In genomic region chr1:184983751-184984150, GRCm38 (mm10) we compare ENCODE assay signal across 13 mouse cellular contexts. TPM values are rescaled to one million over a fixed set of nuclear protein-coding genes. Genes with fewer than 3 reads are reported as not detected.
"Had no signal": no experiment of that assay in that cellular context is flagged by ENCODE, and none has a peak within 500 bp of the region (broad histone marks: within the 10 kb centered on the region; RNA-seq: fewer than 3 reads in every experiment).

No protein-coding gene starts in this region.

- H3K27me3 ChIP-seq: liver, embryonic 15.5 days; midbrain, embryonic 13.5 days had no signal

- H3K27ac ChIP-seq: left cerebral cortex, adult 2 months; limb, embryonic 10.5 days; liver, embryonic 15.5 days; midbrain, embryonic 13.5 days had no signal

- H3K9ac ChIP-seq: liver, embryonic 15.5 days; midbrain, embryonic 13.5 days had no signal

- H3K36me3 ChIP-seq: liver, embryonic 15.5 days had no signal

- H3K9me3 ChIP-seq: limb, embryonic 10.5 days; liver, embryonic 15.5 days; midbrain, embryonic 13.5 days had no signal

- ATAC-seq: intestine, postnatal 0 days; midbrain, embryonic 13.5 days had no signal

- DNase-seq: kidney, adult 8-10 months; kidney, postnatal 25 days; lung, postnatal 14 days; right cerebral cortex, postnatal 14 days; thymus, adult 2 months; thymus, postnatal 25 days had no signal

- H3K4me3 ChIP-seq: left cerebral cortex, adult 2 months; limb, embryonic 10.5 days; liver, embryonic 15.5 days; midbrain, embryonic 13.5 days had no signal

- H3K4me2 ChIP-seq: liver, embryonic 11.5 days; liver, embryonic 15.5 days; midbrain, embryonic 13.5 days had no signal

- H3K4me1 ChIP-seq: liver, embryonic 15.5 days had no signal

RNA-seq across cellular contexts. Expression of gene Mark1, which starts 15.6 kb away (rescaled TPM):
- total RNA-seq: monocyte, adult 5-6 weeks had no signal
